Mouse (Mus musculus) large intestine, adult 2 months (tissue): ENCODE results near the gene Wdr48. TPM values are rescaled to one million over a fixed set of nuclear protein-coding genes. Genes with fewer than 3 reads are reported as not detected.

Source experiments
- DNase-seq: peaks from one replicate; pipeline ENCODE4 v3.0.0-alpha.2; 2012; ENCODE audit warnings: low read depth, low spot score
- WGBS: fragments of 180-500 bp; shearing (Covaris S2); methylation state at CpG from one replicate; pipeline ENCODE4 v1.1.7; 2018; 5-methylcytosine and 5-hydroxymethylcytosine counted together
- polyA plus RNA-seq: library from polyadenylated mRNA; depleted of rRNA; stranded (reverse); fragments of >200 nt; gene quantifications from 2 replicates; pipeline ENCODE4 v1.2.3, GENCODE M21; 2012; rRNA removed

Gene Wdr48
- polyA plus RNA-seq, result 16.3 and 33.4 TPM in 2 replicates

GRCm38 (mm10) chr9:119894339-119895009, at the start of gene Wdr48:
Wdr48 (plus strand) TSS chr9:119894878.
- DNase-seq, result peak; percentile 94
- 2% methylated on average over 34 of the region's 34 CpGs for WGBS

GRCm38 (mm10) chr9:119847187-119847586, 47.5 kb upstream of the Wdr48 start:
- WGBS, result 82% methylated on average over 6 of the region's 6 CpGs
- no peak for DNase-seq

DNA sequence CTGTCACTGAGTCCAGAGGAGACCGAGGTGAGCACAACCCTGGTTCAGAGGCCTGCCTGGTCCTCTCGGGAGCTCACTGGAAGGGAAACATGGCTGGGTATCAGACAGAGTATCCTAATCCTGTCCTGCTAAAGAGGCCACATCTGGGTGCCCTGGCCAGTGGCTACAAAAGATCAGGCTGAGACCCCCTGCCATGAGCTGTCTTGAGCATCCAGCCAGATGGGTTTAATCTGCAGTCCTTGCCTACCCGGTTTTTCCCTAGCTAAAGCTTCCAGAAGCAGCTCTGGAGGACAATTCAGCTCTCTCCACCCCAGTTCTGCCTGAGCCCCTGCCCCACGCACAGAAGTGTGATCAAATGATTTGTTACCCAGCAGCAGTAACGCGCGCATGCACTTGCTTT, 46.0 kb upstream of the Wdr48 start:
- 49% methylated on average over 7 of the region's 7 CpGs for WGBS
- no peak for DNase-seq

DNA sequence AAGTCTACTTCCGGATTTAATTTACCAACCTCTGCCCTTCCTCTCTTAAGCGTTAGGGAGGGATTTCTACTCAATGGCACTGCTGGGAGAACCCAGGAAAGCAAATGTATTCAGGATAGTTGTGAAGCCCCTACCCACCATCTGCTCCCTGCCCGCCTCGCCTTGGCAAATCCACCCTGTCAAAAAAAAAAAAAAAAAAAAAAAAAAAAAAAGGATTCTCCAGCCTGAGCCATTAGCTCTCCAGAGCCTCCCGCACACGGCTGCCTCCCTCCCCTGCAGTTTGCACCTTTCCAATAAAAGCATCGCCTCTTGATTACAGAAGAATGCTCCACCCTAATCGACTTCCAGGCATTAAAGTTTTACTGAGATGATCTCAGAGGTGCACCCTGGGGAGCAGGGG, 45.5 kb upstream of the Wdr48 start:
- WGBS, result 7% methylated on average over 8 of the region's 8 CpGs

DNA sequence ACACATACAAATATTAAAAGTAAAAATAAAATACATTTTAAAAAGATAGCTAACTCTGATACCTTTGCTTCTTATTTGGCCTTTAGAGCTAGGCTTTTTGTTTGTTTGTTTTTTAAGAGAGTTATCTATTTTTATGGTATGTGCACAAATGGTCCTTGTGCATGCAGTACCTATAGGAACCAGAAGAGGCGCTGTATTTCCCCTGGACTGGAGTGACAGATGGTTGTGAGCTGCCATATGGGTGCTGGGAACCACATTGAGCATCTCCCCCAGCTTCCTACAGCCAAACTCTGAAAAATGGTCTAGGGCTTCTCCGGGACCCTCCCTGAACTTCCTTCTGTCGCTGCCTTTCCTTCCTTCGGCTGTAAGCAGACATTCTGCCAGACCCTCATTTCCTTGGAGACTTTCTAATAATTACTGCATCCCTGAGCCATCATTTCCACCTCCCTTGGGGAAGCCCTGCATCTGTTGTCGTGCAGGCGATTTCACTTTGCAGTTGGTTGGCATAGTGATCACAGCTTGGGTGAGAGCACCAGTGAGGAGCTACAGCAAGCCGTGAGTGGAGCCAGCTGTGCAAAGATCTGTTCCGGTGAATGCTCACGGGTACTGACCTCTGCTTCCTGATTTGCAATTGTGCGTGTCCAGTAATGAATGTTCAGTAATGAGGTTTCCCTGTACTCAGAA, 42.2 kb upstream of the Wdr48 start:
- DNase-seq, result no peak
- WGBS, result 75% methylated on average over 10 of the region's 10 CpGs

More for the DNA sequence above, 45.5 kb upstream of the Wdr48 start:
- no peak for DNase-seq

DNA sequence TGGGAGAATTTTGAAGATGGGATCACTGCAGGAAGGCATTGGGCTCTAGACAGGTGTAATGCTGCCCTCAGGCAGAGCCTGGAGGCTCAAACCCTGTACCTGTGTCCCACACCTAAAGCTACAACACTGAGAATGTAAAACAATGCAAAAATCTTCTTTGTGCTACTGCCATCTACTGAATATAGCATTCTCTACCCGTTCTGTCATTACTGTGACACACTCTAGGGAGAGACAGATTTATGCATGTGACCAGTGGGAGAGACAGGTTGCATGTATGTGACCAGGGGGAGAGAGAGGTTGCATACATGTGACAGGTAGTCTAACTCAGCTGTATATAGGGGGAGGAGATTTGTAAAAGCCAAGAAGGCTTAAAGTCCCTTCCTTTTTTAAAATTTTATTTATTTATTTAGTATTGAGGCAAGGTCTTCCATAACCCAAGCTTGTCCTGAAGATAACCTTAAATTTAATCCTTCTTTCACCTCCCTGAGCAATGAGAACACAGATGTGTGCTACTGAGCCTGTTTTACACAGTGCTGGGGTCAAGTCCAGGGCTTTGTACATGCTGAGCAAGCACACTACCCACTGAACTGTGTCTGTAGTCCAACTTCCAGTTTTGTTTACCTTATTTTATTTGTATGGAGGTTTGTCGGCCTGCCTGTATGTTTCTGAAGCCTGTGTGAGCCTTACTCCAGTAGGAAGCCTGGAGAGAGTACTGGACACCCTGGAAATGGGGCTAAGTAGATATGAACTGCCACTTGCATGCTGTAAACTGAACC, 41.4 kb upstream of the Wdr48 start:
- DNase-seq, result no peak
- WGBS, result 36% methylated on average over 2 of the region's 2 CpGs

- 39% methylated on average over 8 of the region's 8 CpGs for WGBS
- no peak for DNase-seq
Measured at GRCm38 (mm10) chr9:119854170-119854569, 40.5 kb upstream of the Wdr48 start.

DNA sequence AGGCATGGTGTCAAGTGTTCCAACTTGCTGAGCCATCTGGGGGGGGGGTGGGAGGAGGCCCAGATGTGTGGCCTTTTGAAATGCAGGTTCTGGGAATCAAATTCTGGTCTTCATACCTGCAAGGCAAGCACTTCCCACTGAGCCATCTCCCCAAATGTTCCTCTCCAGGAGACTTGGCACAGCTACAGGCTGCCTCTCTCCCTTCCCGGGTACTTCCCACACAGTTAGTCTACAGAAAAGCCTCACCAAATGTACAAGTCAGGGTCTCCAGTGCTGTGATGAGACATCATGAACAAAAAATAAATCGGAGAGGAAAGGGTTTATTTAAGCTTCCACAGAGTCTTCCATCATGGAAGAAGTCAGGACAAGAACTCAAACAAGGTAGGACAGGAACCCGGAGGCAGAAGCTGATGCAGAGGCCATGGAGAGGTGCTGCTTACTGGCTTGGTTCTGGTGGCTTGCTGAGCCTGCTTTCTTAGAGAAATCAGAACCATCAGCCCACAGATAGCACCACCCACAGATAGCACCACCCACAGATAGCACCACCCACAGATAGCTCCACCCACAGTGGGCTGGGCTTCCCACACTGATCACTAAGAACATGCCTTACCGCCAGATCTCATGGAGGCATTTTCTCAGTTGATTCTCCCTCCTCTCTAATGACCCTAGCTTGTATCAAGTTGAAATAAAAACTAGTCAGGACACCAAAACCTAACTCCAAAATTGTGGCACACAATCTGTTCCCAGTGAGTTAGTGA, 7.4 kb upstream of the Wdr48 start:
- no peak for DNase-seq
- WGBS, result 70% methylated on average over 4 of the region's 4 CpGs

- 54% methylated on average over 2 of the region's 2 CpGs for WGBS
- no peak for DNase-seq
Measured at GRCm38 (mm10) chr9:119888843-119889246, 5.8 kb upstream of the Wdr48 start.

- 90% methylated on average over 9 of the region's 9 CpGs for WGBS
- no peak for DNase-seq
Measured at GRCm38 (mm10) chr9:119889446-119889845, 5.2 kb upstream of the Wdr48 start.

GRCm38 (mm10) chr9:119890692-119891091, 4.0 kb upstream of the Wdr48 start:
- 52% methylated on average over 2 of the region's 2 CpGs for WGBS

DNA sequence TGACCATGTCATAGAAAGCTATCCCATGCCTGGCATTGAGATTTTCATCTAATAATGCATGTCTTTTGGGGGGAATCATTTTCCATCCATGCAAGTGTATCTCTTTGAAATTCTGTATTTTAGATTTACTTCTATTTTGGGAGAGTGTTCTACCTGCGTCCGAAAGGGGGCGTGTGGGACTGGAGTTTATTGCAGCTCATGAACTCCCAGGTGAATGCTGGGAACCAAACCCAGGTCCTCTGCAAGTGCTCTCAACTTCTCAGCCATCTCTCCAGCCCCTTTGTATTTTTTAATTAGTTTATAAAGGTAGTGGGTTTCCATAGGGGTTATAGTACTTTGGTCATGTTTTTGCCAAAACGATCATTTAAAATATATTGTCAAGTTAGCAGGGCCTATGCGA, 797 bp upstream of the Wdr48 start:
- WGBS, result 86% methylated on average over 5 of the region's 5 CpGs
- no peak for DNase-seq

More at GRCm38 (mm10) chr9:119890692-119891091, 4.0 kb upstream of the Wdr48 start:
- DNase-seq, result no peak

GRCm38 (mm10) chr9:119895040-119895721, 503 bp downstream of the Wdr48 start:
- DNase-seq, result no peak
- 2% methylated on average over 70 of the region's 71 CpGs for WGBS

DNA sequence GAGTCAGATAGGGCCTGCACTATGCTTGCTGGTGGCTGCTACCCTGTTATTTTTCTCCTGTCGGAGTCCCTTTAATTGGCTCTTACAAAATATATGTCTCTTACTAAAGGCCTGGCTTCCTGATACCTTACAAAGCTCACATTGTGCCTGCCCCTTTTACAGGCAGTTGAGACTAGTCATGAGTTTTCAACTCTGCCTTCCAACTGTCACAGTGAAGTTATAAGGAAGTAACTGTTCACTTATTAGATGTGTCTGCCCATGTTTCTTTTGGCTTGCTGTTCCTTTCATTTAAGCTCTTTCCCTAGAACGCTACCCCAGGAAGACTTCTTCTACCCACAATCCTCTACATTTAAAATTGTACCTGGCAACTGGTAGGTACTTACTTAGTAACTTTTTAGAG, 4.8 kb downstream of the Wdr48 start:
- DNase-seq, result peak; percentile 56
- WGBS, result 25% methylated on average over 2 of the region's 2 CpGs

GRCm38 (mm10) chr9:119902410-119903151, 7.9 kb downstream of the Wdr48 start:
- DNase-seq, result no peak
- WGBS, result 75% methylated on average over 12 of the region's 12 CpGs

DNA sequence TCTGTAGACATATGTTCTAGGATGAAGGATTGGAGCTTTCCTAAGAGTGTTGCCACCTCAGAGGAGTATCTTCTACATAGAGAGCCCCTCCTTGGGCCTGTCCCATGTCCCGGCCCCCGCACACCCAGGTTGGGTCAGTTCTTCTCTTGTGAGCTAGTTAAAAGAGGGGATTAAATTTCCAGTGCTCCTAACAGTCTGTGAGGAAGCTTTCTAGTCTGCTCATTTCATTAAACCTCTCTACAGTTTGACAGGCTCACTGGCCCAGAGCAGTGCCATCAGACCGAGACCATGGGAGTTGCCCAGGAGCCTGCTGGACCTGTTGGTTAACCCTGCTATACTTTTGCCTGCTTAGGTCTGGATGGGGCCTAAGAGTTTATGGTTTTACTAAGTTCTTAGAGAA, 14.0 kb downstream of the Wdr48 start:
- 96% methylated on average over 3 of the region's 3 CpGs for WGBS
- DNase-seq, result no peak

GRCm38 (mm10) chr9:119909931-119910330, 15.3 kb downstream of the Wdr48 start:
- WGBS, result 77% methylated on average over 3 of the region's 3 CpGs
- DNase-seq, result no peak

- WGBS, result 67% methylated on average over 13 of the region's 13 CpGs
Measured at GRCm38 (mm10) chr9:119913087-119913838, 18.6 kb downstream of the Wdr48 start.

More at GRCm38 (mm10) chr9:119913087-119913838, 18.6 kb downstream of the Wdr48 start:
- no peak for DNase-seq
